Mouse (Mus musculus) liver, embryonic 11.5 days (tissue): ENCODE measurements at regions not wholly inside any gene's neighbourhood (a gene's known extent, or its start where the extent isn't known, plus 50 kb on each side); places are given as distances from the start of the nearest gene placed in this dataset.

Experiments used
- ATAC-seq: fragments of 200-750 bp; cut with Nextera tagmentation; replicated peaks from 2 replicates; pipeline ENCODE4 v1.8.0; 2017; ENCODE audit warnings: moderate number of reproducible peaks, mild to moderate bottlenecking, moderate TSS enrichment, moderate library complexity; ENCODE audit not compliant: low FRiP score
- DNase-seq: peaks from one replicate; pipeline ENCODE4 v3.0.0-alpha.2; 2017; ENCODE audit warnings: low spot score
- H3K27ac ChIP-seq: fragments of 300-500 bp; sonication (generic); 2 replicates; pipeline ENCODE4 v1.5.1; 2014; ENCODE audit warnings: mild to moderate bottlenecking, low read depth, low read length, control low read depth
- H3K27me3 ChIP-seq: fragments of 300-500 bp; sonication (generic); replicated peaks from 2 replicates; pipeline ENCODE4 v1.6.1; 2014; ENCODE audit warnings: low read length, mixed read lengths; ENCODE audit not compliant: control insufficient read depth, insufficient read depth
- H3K36me3 ChIP-seq: fragments of 300-500 bp; sonication (generic); 2 replicates; pipeline ENCODE4 v1.6.1; 2014; ENCODE audit warnings: mild to moderate bottlenecking, low read length, moderate library complexity, mixed read lengths; ENCODE audit not compliant: control insufficient read depth, insufficient read depth
- H3K4me1 ChIP-seq: fragments of 300-500 bp; sonication (generic); replicated peaks from 2 replicates; pipeline ENCODE4 v1.6.1; 2014; ENCODE audit warnings: low read length, mixed read lengths; ENCODE audit not compliant: control insufficient read depth, insufficient read depth
- H3K4me2 ChIP-seq: fragments of 300-500 bp; sonication (generic); 2 replicates; pipeline ENCODE4 v1.6.1; 2014; ENCODE audit warnings: mild to moderate bottlenecking, control low read depth, moderate library complexity
- H3K4me3 ChIP-seq: fragments of 300-500 bp; sonication (generic); 2 replicates; pipeline ENCODE4 v1.5.1; 2014; ENCODE audit warnings: low read depth, low read length, control low read depth
- H3K9ac ChIP-seq: fragments of 300-500 bp; sonication (generic); 2 replicates; pipeline ENCODE4 v1.6.1; 2014; ENCODE audit warnings: low read depth, low read length, control low read depth
- H3K9me3 ChIP-seq: fragments of 300-500 bp; sonication (generic); 2 replicates; pipeline ENCODE4 v1.6.1; 2016; ENCODE audit warnings: low read length, inconsistent platforms, mixed read lengths; ENCODE audit not compliant: control insufficient read depth
- WGBS: fragments of 180-500 bp; shearing (Covaris S2); extraction: QIAGEN DNeasy Blood & Tissue Kit; methylation state at CpG from one replicate; pipeline ENCODE4 v1.1.7; 2014; 5-methylcytosine and 5-hydroxymethylcytosine counted together

- Histone ChIP-seq H3K4me3 (no peak overlapping the region), H3K4me1 (no peaks in the 10 kb centered on the region), H3K9ac (no peak overlapping the region), H3K27me3 (no peaks in the 10 kb centered on the region), H3K27ac (no peak overlapping the region), H3K9me3 (no peaks in the 10 kb centered on the region), H3K4me2 (no peak overlapping the region), H3K36me3 (no peaks in the 10 kb centered on the region)
- WGBS, result 81% methylated on average over 7 of the region's 7 CpGs
- ATAC-seq, result no peak
- DNase-seq, result no peak
These were observed 525.7 kb upstream of the Sox9 start for GRCm38 (mm10) chr11:112256326-112256725.

GRCm38 (mm10) chr11:112264077-112264476 is 517.9 kb upstream of the Sox9 start:
- no peaks in the 10 kb centered on the region for H3K27me3 ChIP-seq
- ATAC-seq, result no peak
- H3K4me2 ChIP-seq, result no peak overlapping the region
- H3K27ac ChIP-seq, result no peak overlapping the region
- no peaks in the 10 kb centered on the region for H3K36me3 ChIP-seq
- no peak overlapping the region for H3K9ac ChIP-seq
- H3K4me1 ChIP-seq, result no peaks in the 10 kb centered on the region
- H3K4me3 ChIP-seq, result no peak overlapping the region
- WGBS, result 79% methylated on average over 4 of the region's 4 CpGs
- no peak for DNase-seq
- H3K9me3 ChIP-seq, result no peaks in the 10 kb centered on the region

GRCm38 (mm10) chr11:112270911-112271310 is 511.1 kb upstream of the Sox9 start:
- Histone ChIP-seq H3K27ac (no peak overlapping the region), H3K9me3 (no peaks in the 10 kb centered on the region), H3K4me2 (no peak overlapping the region), H3K4me1 (no peaks in the 10 kb centered on the region), H3K9ac (no peak overlapping the region), H3K4me3 (no peak overlapping the region), H3K36me3 (no peaks in the 10 kb centered on the region), H3K27me3 (no peaks in the 10 kb centered on the region)
- 84% methylated on average over 5 of the region's 5 CpGs for WGBS
- DNase-seq (no peak), ATAC-seq (no peak)

GRCm38 (mm10) chr11:112278566-112278965 is 503.5 kb upstream of the Sox9 start:
- H3K9ac ChIP-seq, result no peak overlapping the region
- 71% methylated on average over 1 of the region's 1 CpGs for WGBS
- no peak overlapping the region for H3K4me3 ChIP-seq
- no peaks in the 10 kb centered on the region for H3K27me3 ChIP-seq
- ATAC-seq, result no peak
- no peak for DNase-seq
- H3K4me2 ChIP-seq, result no peak overlapping the region
- H3K4me1 ChIP-seq, result no peaks in the 10 kb centered on the region
- H3K36me3 ChIP-seq, result no peaks in the 10 kb centered on the region
- H3K9me3 ChIP-seq, result no peaks in the 10 kb centered on the region
- no peak overlapping the region for H3K27ac ChIP-seq

- H3K27ac ChIP-seq, result no peak overlapping the region
- WGBS, result 82% methylated on average over 7 of the region's 7 CpGs
- no peak overlapping the region for H3K4me3 ChIP-seq
- H3K4me2 ChIP-seq, result no peak overlapping the region
- no peak overlapping the region for H3K9ac ChIP-seq
- H3K9me3 ChIP-seq, result no peaks in the 10 kb centered on the region
- no peak for DNase-seq
- H3K36me3 ChIP-seq, result no peaks in the 10 kb centered on the region
- no peaks in the 10 kb centered on the region for H3K4me1 ChIP-seq
- ATAC-seq, result no peak
- H3K27me3 ChIP-seq, result no peaks in the 10 kb centered on the region
These were observed 499.1 kb upstream of the Sox9 start for GRCm38 (mm10) chr11:112282911-112283310.

- Histone ChIP-seq H3K4me2 (no peak overlapping the region), H3K27ac (no peak overlapping the region), H3K27me3 (no peaks in the 10 kb centered on the region), H3K9ac (no peak overlapping the region), H3K4me3 (no peak overlapping the region), H3K4me1 (no peaks in the 10 kb centered on the region), H3K36me3 (no peaks in the 10 kb centered on the region), H3K9me3 (no peaks in the 10 kb centered on the region)
- DNase-seq, result no peak
- WGBS, result 72% methylated on average over 5 of the region's 5 CpGs
- ATAC-seq, result no peak
These were observed 483.1 kb upstream of the Sox9 start for GRCm38 (mm10) chr11:112298901-112299341.

GRCm38 (mm10) chr11:112303091-112303490 is 478.9 kb upstream of the Sox9 start:
- Histone ChIP-seq H3K9me3 (no peaks in the 10 kb centered on the region), H3K4me3 (no peak overlapping the region), H3K4me2 (no peak overlapping the region), H3K36me3 (no peaks in the 10 kb centered on the region), H3K27ac (no peak overlapping the region), H3K27me3 (no peaks in the 10 kb centered on the region), H3K9ac (no peak overlapping the region), H3K4me1 (no peaks in the 10 kb centered on the region)
- WGBS, result 56% methylated on average over 2 of the region's 2 CpGs
- no peak for ATAC-seq
- no peak for DNase-seq

GRCm38 (mm10) chr11:112325850-112326249 is 456.2 kb upstream of the Sox9 start:
- Histone ChIP-seq H3K27me3 (no peaks in the 10 kb centered on the region), H3K9ac (no peak overlapping the region), H3K4me2 (no peak overlapping the region), H3K4me1 (no peaks in the 10 kb centered on the region), H3K27ac (no peak overlapping the region), H3K36me3 (no peaks in the 10 kb centered on the region), H3K4me3 (no peak overlapping the region), H3K9me3 (no peaks in the 10 kb centered on the region)
- WGBS, result 87% methylated on average over 4 of the region's 4 CpGs
- DNase-seq, result no peak
- ATAC-seq, result no peak

GRCm38 (mm10) chr11:112327606-112328005 is 454.4 kb upstream of the Sox9 start:
- no peaks in the 10 kb centered on the region for H3K9me3 ChIP-seq
- no peak overlapping the region for H3K4me3 ChIP-seq
- ATAC-seq, result no peak
- H3K27ac ChIP-seq, result no peak overlapping the region
- no peak overlapping the region for H3K9ac ChIP-seq
- no peaks in the 10 kb centered on the region for H3K36me3 ChIP-seq
- no peaks in the 10 kb centered on the region for H3K27me3 ChIP-seq
- no peak for DNase-seq
- H3K4me2 ChIP-seq, result no peak overlapping the region
- no peaks in the 10 kb centered on the region for H3K4me1 ChIP-seq
- WGBS, result 83% methylated on average over 4 of the region's 4 CpGs
